Mouse (Mus musculus) ES-Bruce4 (cell line): Measurements from ENCODE around the gene Casz1.

Experiments used
- CTCF ChIP-seq: IDR thresholded peaks from one replicate; pipeline ENCODE4 v1.8.1; 2011; ENCODE audit warnings: low read depth, low read length
- EP300 ChIP-seq: IDR thresholded peaks from 2 replicates; pipeline ENCODE4 v1.6.1; 2011; ENCODE audit warnings: low read depth, low read length; ENCODE audit not compliant: insufficient read depth

GRCm38 (mm10) chr4:149000746-149001145, 196.5 kb downstream of the Casz1 start:
- TF ChIP-seq EP300 (no peak), CTCF (no peak)
